Mouse (Mus musculus) right cerebral cortex, postnatal 4 days (tissue): ENCODE measurements around the gene Zfp618.

Experiments
- DNase-seq: peaks from one replicate; pipeline ENCODE4 v3.0.0-alpha.2; 2022

Gene Zfp618

DNA sequence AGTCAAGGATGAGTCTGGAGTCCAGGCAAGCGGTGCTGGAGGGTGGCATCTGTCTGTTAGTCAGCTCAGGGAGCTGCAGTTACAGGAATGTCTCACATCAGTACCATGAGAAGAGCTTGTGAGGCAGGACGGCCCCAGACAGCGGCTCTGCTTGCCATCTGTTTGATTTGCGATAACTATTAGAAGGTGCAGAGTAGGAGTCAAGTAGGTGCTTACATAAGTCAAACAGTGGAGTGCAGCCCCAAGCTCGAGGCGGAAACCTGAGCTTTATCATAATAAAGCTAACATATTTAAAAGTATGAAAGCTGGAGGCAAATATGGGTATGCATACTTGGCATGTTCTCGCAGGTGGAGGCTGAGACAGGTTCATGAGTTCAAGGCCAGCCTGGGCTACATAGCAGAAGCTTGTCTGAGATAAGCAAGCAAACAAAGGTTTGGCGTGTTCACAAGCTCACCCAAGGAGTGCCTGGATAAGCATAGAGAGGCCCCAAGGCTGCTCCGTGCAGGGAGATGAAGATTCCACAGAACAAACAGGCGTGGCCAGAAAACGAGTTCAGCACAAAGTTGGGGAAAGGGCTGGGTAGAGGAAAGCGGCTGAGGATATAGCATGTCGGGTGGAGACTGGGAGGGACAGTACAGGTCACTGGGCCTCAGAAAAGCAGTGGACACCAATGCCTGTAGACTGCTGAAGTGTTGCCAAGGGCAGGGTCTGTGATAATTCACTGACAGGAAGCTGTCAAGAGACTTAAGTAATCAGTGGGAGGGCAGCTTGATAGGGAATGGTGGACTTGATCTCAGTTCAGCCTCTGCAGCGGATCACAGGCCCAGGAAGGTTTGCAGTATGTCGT is 106.3 kb downstream of the Zfp618 start:
- no peak for DNase-seq

- no peak for DNase-seq
Observed at GRCm38 (mm10) chr4:63073139-63073538, 107.8 kb downstream of the Zfp618 start.

DNA sequence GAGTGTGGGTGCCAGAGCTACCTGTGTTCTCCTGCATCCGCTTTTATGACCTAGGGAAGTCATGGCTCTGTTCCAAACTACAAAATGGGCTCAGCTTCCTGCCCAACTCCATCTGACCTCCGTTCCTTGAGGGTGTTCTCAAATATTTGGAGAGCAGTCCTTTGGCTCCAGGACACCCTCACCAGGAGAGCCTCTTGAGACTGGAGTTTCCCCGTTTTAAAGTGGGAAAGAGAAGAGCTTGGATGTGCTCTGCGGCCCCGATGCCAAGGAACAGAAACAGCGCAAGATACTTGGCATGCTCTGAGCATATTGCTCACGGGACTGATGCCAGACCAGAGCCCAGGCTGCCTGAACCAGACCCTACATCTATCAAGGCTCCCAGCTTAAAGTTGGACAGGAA is 113.8 kb downstream of the Zfp618 start:
- peak; percentile 18 for DNase-seq

GRCm38 (mm10) chr4:63084473-63084889 is 119.1 kb downstream of the Zfp618 start:
- peak; percentile 76 for DNase-seq

DNA sequence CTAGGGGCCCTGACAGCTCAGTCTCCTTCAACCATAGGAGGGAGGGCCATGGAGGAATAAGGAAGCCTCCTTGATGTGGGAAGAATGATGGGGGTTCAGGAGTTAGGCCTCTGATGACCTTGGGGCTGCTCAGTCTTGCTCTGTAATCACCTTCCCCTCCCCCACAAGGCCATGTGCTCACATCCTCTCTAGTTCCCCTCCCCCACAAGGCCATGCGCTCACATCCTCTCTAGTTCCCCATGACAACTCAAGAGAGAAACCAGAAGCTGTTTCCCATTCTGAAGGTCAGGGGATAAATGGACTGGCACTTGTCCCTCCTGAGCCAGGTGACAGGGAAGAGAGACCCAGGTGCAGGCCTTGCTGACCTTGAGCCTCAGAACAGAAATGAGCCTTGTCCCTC is 124.1 kb downstream of the Zfp618 start:
- DNase-seq: no peak

DNA sequence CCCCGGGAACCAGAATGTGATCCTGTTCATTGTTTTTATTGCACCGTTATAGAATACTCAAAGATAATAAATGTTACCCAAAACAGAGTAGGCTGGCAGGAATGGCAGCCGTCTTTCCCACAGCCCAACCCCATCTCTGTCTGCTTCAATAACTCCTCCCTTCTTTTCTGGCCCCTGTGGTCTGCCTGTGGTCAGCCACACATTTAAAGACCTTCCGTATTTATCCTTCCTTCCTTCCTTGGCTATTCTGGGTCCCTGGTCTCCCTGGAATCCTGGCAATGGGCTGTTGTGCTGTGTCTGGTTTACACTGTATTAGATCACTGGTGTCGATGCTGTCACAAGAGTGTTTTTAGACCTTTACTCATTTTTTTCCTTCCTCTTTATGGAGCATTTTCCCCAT is 125.8 kb downstream of the Zfp618 start:
- no peak for DNase-seq

- no peak for DNase-seq
Observed at GRCm38 (mm10) chr4:63097603-63098002, 132.2 kb downstream of the Zfp618 start.

GRCm38 (mm10) chr4:63100478-63100877 is 135.1 kb downstream of the Zfp618 start:
- DNase-seq: no peak

GRCm38 (mm10) chr4:63102025-63102424 is 136.7 kb downstream of the Zfp618 start:
- no peak for DNase-seq

- DNase-seq: no peak
Observed at GRCm38 (mm10) chr4:63105651-63106050, 140.3 kb downstream of the Zfp618 start.

GRCm38 (mm10) chr4:63118639-63119437 is 153.5 kb downstream of the Zfp618 start:
- peak; percentile 88 for DNase-seq

DNA sequence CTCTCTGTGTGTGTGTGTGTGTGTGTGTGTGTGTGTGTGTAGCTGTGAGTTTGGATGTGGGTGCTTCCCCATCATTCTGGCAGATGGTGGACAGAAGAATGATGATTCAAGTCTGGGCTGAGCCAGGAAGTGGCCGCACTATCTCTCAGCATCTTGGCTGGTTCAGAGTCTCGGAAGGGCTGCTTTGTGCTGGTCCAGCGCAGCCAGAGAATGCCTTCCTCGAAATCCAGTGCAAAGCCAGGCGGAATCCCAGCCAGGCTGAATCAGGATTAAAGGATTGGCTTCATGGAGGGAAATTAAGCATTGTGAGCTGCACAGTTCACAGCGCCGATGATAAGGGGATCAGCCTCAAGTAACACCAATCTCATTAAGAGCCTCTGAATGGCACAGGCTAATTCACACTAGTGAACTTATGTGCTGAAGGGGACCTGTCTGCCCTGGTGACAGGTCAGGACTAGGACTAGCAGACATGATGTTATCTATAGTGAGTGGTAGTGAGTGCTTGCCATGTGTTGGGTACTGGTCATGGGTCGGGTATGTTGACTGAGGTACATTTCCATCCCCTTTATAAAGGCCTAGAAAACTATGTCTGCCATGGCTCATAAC is 159.6 kb downstream of the Zfp618 start:
- DNase-seq: no peak

GRCm38 (mm10) chr4:63129891-63130624 is 164.7 kb downstream of the Zfp618 start:
- no peak for DNase-seq

GRCm38 (mm10) chr4:63147268-63147667 is 181.9 kb downstream of the Zfp618 start:
- DNase-seq: no peak

DNA sequence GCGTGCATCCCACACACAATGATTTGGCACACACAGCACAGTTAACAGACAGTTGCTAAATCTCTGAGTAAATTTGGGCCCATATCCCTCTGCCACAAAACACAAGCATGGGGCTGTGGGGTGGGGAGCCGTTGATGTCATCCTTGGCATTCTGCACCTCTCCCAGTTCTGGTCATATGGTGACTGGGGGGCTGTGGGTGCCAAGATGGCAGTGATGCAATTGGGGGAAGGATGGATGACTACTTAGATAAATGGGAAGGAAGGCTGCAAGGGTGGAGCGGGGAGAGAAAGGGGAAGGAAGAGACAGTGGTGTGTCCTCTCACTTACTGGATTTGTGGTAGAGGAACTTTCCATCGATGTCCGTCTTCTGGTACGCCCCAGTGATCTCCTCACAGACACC is 185.8 kb downstream of the Zfp618 start:
- DNase-seq: no peak

DNA sequence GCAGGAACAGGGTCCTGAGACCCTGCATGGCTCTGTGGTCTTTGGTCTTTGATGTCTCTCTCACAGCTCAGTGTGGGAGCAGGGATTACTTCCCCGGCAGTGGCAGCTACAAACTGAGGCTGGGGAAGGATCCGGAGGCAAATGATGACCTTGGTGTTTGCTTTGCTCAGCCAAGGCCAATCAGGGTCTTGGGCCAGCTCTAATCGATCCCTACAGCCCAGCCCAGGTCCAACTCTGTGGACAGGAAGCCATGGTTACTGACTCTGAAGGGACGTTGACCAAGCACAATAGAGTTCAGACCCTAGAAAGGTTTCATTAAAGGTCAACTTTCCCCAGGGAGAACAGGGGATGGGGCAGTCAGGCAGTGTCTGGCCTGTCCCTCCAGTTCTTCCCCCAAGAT is 188.7 kb downstream of the Zfp618 start:
- no peak for DNase-seq

GRCm38 (mm10) chr4:63154699-63155098 is 189.3 kb downstream of the Zfp618 start, which contains the start of gene Ambp:
Gene Ambp, minus strand, starts transcription at chr4:63154799.
- no peak for DNase-seq

DNA sequence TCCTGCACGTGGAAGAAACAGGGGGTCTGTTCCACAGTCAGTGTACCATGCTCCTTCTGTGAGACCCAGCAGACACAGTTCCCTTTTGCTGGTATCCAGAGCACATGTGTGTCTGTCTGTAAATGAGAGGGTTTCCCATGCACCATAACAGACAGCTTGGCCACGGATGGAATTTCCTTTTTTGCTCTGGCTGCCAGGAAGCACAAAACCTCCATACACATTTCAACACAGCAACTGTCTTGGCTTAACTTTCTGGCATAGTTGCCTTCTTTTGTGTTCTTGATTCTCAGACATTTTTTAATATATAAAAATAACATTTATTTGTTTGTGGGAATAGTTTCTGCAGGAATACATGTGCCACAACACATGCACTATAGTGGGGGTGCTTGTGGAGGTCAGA is 190.2 kb downstream of the Zfp618 start:
- DNase-seq: no peak

DNA sequence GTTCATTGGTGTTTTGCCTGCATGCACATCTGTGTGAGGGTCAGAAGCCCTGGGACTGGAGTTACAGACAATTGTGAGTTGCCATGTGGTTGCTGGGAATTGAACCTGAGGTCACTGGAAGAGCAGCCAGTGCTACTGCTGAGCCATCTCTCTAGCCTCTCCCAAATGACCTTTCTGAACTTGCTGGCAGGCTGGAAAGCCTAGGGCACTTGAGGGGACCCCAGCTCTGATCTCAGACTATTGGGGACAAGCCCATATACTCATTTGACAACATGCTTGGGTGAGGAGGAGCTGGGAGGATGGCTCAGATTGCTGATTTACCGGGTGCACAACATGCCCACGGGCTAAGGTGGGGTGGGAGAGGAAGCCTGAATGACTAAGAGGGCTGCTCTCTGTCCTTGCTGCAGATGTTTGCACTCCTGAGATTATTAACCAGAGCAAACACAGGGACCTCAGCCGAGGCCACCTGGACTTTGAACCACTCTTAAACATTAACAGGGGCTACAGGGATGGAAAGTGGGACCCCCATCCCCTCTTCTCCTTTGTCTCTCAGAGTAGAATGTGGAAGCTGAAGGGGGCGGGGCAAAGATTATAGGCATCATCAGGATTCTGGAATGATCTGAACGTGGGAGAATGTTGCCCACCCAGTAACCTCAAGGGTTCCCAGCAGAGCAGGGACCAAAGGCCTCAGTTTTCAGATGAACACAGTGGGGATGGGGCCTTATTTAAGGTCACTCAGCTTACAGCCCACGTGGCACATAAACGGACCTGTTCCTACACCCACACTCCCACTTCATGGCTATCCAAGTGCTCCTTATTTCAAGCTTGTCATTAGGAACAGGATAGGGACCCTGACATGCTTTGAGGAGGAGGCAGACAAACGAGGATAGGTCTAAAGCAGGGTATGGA is 191.6 kb downstream of the Zfp618 start:
- DNase-seq: no peak

- no peak for DNase-seq
Observed at GRCm38 (mm10) chr4:63158192-63158591, 192.8 kb downstream of the Zfp618 start.

DNA sequence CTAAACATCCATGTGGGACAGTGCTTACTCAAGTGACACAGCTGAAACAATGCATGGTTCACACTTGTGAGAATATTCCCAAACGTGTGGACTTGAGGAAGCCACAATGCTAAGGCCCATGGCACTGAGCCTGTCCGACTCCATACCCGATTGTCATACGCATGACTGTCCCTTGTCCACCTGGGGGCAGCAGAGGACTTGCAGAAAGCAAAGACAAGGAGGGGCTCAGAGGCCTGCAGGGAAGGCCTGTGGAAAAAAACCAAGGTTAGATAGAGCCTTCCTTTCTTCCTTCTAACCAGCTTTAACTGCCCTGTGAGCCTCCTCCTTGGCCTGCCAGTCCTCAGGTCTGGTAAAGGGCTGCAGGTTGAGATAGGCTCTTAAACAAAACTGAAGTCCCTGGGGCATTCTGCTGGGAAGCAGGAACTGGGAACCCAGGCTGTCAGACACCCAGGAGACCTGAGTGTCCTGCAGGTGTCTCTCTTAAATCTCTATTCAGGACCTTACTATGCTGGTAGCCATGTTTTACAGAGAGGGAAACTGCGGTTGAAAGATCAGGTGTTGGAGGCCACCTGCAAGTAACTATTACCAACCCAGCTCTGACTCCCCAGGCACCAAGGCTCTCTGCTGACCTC is 193.7 kb downstream of the Zfp618 start:
- DNase-seq: peak; percentile 97
